Mouse (Mus musculus) macrophage (primary cell): ENCODE results near the gene Gpa33. TPM values are rescaled to one million over a fixed set of nuclear protein-coding genes. Genes with fewer than 3 reads are reported as not detected.

Experiments
- H3K27ac ChIP-seq: fragments of 350-480 bp; formaldehyde crosslinking; 2 replicates; pipeline ENCODE4 v1.9.0; 2021
- H3K36me3 ChIP-seq: fragments of 350-480 bp; formaldehyde crosslinking; 2 replicates; pipeline ENCODE4 v1.9.0; 2021; ENCODE audit errors: inconsistent target
- H3K4me3 ChIP-seq: fragments of 350-480 bp; formaldehyde crosslinking; 2 replicates; pipeline ENCODE4 v1.9.0; 2021; ENCODE audit errors: inconsistent target
- H3K79me2 ChIP-seq: fragments of 350-480 bp; formaldehyde crosslinking; 2 replicates; pipeline ENCODE4 v1.9.0; 2021; ENCODE audit errors: inconsistent target
- WGBS: methylation state at CpG from one replicate; pipeline ENCODE4 v1.1.7; 2026; ENCODE audit warnings: inconsistent platforms; ENCODE audit not compliant: missing documents; 5-methylcytosine and 5-hydroxymethylcytosine counted together
- polyA plus RNA-seq: library from polyadenylated mRNA; stranded (reverse); fragments of 250-400 nt; gene quantifications from 3 replicates; pipeline ENCODE4 v1.2.4, GENCODE M21; 2018; ENCODE audit warnings: inconsistent platforms

The Gpa33 gene
- polyA plus RNA-seq, 1 experiment from 2014 or later = not detected

DNA sequence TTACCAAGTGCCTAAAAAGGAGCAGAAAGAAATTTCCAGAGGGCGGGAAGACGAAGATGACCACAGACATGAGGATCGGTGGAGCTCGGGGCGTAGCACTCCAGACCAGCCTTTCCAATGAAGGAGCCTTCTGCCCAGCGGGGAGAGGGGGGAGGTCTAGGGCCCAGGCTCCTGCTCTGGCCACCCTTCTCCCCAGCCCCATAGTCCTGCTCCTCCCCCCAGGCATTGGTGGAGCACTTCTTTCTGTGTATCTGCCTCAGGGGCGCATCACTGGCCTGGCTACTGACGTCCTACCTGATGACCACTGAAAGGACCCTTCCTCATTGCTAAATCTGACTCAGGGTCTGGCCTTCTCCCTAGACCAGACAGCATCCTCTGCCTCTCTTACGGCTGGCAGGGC, 35.1 kb downstream of the Gpa33 start:
- WGBS = 95% methylated on average over 9 of the region's 9 CpGs
- Histone ChIP-seq H3K27ac (no peak overlapping the region), H3K36me3 (no peaks in the 10 kb centered on the region), H3K79me2 (no peaks in the 10 kb centered on the region), H3K4me3 (no peak overlapping the region)

- Histone ChIP-seq H3K27ac (no peak overlapping the region), H3K36me3 (no peaks in the 10 kb centered on the region), H3K4me3 (no peak overlapping the region), H3K79me2 (no peaks in the 10 kb centered on the region)
- 96% methylated on average over 4 of the region's 4 CpGs for WGBS
These were observed 37.4 kb downstream of the Gpa33 start for GRCm38 (mm10) chr1:166167405-166167804.

DNA sequence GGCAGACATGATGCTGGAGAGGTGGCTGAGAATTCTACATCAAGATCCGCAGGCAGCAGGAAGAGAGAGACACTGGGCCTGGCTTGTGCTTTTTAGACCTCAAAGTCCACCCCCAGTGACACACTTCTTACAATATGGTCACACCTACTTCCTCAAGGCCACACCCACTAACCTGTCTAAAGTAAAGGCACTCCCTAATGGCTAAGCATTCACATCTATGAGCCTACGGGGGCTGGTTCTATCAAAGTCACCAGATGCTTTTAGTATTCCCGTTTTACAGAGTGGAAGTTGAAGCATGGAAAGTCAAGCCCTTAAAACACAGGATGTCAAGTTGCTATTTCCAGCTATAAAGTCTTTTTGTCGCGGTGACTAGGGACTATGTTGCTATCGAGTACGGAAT, 38.0 kb downstream of the Gpa33 start:
- Histone ChIP-seq H3K36me3 (no peaks in the 10 kb centered on the region), H3K27ac (no peak overlapping the region), H3K79me2 (no peaks in the 10 kb centered on the region), H3K4me3 (no peak overlapping the region)
- WGBS = 96% methylated on average over 7 of the region's 7 CpGs

- no peaks in the 10 kb centered on the region for H3K79me2 ChIP-seq
- no peak overlapping the region for H3K27ac ChIP-seq
- WGBS = 86% methylated on average over 7 of the region's 7 CpGs
- H3K36me3 ChIP-seq = no peaks in the 10 kb centered on the region
- H3K4me3 ChIP-seq = no peak overlapping the region
These were observed 39.7 kb downstream of the Gpa33 start for GRCm38 (mm10) chr1:166169713-166170112.

GRCm38 (mm10) chr1:166170852-166171251, 40.8 kb downstream of the Gpa33 start:
- no peaks in the 10 kb centered on the region for H3K79me2 ChIP-seq
- H3K36me3 ChIP-seq = no peaks in the 10 kb centered on the region
- 96% methylated on average over 12 of the region's 12 CpGs for WGBS
- no peak overlapping the region for H3K4me3 ChIP-seq
- H3K27ac ChIP-seq = no peak overlapping the region

GRCm38 (mm10) chr1:166172992-166173391, 43.0 kb downstream of the Gpa33 start:
- H3K36me3 ChIP-seq = no peaks in the 10 kb centered on the region
- H3K4me3 ChIP-seq = no peak overlapping the region
- 45% methylated on average over 3 of the region's 3 CpGs for WGBS
- H3K79me2 ChIP-seq = no peaks in the 10 kb centered on the region
- no peak overlapping the region for H3K27ac ChIP-seq

GRCm38 (mm10) chr1:166173621-166174020, 43.6 kb downstream of the Gpa33 start:
- H3K4me3 ChIP-seq = no peak overlapping the region
- no peaks in the 10 kb centered on the region for H3K79me2 ChIP-seq
- no peak overlapping the region for H3K27ac ChIP-seq
- WGBS = 93% methylated on average over 9 of the region's 9 CpGs
- no peaks in the 10 kb centered on the region for H3K36me3 ChIP-seq

GRCm38 (mm10) chr1:166181510-166181909, 51.5 kb downstream of the Gpa33 start:
- Histone ChIP-seq H3K36me3 (no peaks in the 10 kb centered on the region), H3K79me2 (no peaks in the 10 kb centered on the region)
- WGBS = 96% methylated on average over 7 of the region's 7 CpGs

DNA sequence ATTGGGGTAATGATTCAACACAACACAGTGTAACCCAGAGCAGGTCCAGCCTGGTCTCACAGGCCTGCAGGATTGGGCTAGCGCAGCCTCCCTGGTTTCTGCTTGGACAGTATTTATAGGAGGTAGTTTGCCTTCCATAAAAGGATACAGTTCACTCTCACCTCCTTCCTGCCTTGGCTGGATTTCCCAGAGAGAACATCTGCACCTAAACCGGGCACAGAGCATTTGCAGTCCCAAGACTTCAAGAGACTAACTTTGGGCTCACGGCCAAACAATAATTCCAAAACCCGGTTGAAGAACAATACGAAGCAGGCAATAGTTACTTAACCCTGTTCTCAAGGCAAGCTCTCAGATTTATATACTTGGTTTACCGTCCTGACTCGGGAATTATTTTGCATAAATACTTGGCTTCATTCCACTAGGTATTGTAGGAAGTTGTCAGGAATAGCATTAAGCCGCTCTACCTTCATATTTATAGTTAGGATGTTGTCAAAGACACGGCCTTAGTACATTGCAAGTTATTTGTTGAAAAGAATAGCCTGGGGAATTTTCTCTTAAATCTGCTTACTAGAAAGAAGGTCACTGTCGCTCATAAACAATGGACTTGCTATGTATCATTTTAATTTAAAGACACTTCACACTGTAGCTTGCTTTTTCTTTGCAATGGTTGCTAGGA, 53.1 kb downstream of the Gpa33 start:
- Histone ChIP-seq H3K4me3 (no peak overlapping the region), H3K79me2 (no peaks in the 10 kb centered on the region), H3K36me3 (no peaks in the 10 kb centered on the region), H3K27ac (no peak overlapping the region)
- 91% methylated on average over 10 of the region's 10 CpGs for WGBS

More at GRCm38 (mm10) chr1:166181510-166181909, 51.5 kb downstream of the Gpa33 start:
- Histone ChIP-seq H3K4me3 (no peak overlapping the region), H3K27ac (no peak overlapping the region)

GRCm38 (mm10) chr1:166184391-166185229, 54.6 kb downstream of the Gpa33 start:
- H3K79me2 ChIP-seq = no peaks in the 10 kb centered on the region
- H3K4me3 ChIP-seq = no peak overlapping the region
- no peak overlapping the region for H3K27ac ChIP-seq
- WGBS = 87% methylated on average over 22 of the region's 22 CpGs
- H3K36me3 ChIP-seq = no peaks in the 10 kb centered on the region

GRCm38 (mm10) chr1:166185357-166185756, 55.3 kb downstream of the Gpa33 start:
- 72% methylated on average over 5 of the region's 5 CpGs for WGBS
- Histone ChIP-seq H3K36me3 (no peaks in the 10 kb centered on the region), H3K4me3 (no peak overlapping the region), H3K27ac (no peak overlapping the region), H3K79me2 (no peaks in the 10 kb centered on the region)

GRCm38 (mm10) chr1:166189821-166190220, 59.8 kb downstream of the Gpa33 start:
- Histone ChIP-seq H3K27ac (no peak overlapping the region), H3K79me2 (no peaks in the 10 kb centered on the region), H3K4me3 (no peak overlapping the region), H3K36me3 (no peaks in the 10 kb centered on the region)
- 92% methylated on average over 4 of the region's 4 CpGs for WGBS

DNA sequence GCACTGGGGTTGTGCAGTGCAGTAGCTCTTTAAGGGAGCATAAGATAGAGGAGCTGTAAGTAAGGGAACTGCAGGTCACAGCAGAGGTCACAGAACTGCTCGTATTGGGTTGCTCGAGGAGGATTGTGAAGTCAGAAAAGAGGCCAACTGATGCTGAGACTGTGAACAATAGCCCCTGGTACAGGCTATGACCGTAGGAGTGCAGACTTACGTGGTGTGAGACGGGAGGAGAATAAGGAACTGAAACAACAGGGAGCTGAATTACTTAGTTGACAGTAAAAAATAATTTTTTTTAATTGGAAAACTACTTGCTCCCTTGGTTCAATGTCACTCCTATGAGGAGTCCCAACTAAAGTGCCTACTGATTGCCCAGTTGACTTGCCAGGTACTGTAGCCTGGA, 74.1 kb downstream of the Gpa33 start:
- Histone ChIP-seq H3K79me2 (no peaks in the 10 kb centered on the region), H3K36me3 (no peaks in the 10 kb centered on the region), H3K27ac (no peak overlapping the region), H3K4me3 (no peak overlapping the region)
- 8% methylated on average over 5 of the region's 5 CpGs for WGBS

GRCm38 (mm10) chr1:166205159-166205558, 75.1 kb downstream of the Gpa33 start:
- Histone ChIP-seq H3K79me2 (no peaks in the 10 kb centered on the region), H3K4me3 (no peak overlapping the region), H3K27ac (no peak overlapping the region), H3K36me3 (no peaks in the 10 kb centered on the region)
- 100% methylated on average over 3 of the region's 3 CpGs for WGBS

DNA sequence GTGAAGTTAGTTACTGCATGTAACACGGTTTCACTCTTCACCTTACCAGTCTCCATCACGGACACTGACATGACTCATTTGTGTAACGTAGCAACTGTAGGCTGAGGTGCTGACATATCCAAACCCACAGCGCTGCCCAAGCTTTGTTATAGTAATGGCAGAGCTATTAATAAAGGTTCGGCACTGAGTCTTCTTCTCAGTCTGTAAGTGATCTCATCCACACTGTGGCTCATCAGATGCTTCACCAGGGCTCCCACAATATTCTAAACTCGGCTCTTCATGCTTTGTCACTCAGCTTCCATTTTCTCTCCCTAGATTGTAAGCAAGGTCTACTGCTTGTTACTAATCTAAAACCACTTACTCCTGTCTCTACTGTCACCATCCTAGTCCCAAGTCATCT, 79.3 kb downstream of the Gpa33 start:
- Histone ChIP-seq H3K79me2 (no peaks in the 10 kb centered on the region), H3K4me3 (no peak overlapping the region), H3K36me3 (no peaks in the 10 kb centered on the region), H3K27ac (no peak overlapping the region)
- WGBS = 87% methylated on average over 6 of the region's 6 CpGs
